Mouse (Mus musculus) forebrain, embryonic 11.5 days (tissue): ENCODE data around the gene Pax5. TPM values are rescaled to one million over a fixed set of nuclear protein-coding genes. Genes with fewer than 3 reads are reported as not detected.

ENCODE experiments used
- ATAC-seq: fragments of 200-750 bp; cut with Nextera tagmentation; replicated peaks from 2 replicates; pipeline ENCODE4 v1.8.0; 2017; ENCODE audit warnings: moderate TSS enrichment; ENCODE audit not compliant: low FRiP score
- DNase-seq: peaks from one replicate; pipeline ENCODE4 v3.0.0-alpha.2; 2017; ENCODE audit warnings: low spot score
- H3K27ac ChIP-seq: fragments of 300-500 bp; sonication (generic); 2 replicates; pipeline ENCODE4 v1.5.1; 2014; ENCODE audit warnings: low read depth, low read length
- H3K27me3 ChIP-seq: fragments of 300-500 bp; sonication (generic); 2 replicates; pipeline ENCODE4 v1.6.1; 2014; ENCODE audit warnings: mild to moderate bottlenecking, low read length, mixed read lengths; ENCODE audit not compliant: control insufficient read depth, insufficient read depth
- H3K36me3 ChIP-seq: fragments of 300-500 bp; sonication (generic); 2 replicates; pipeline ENCODE4 v1.6.1; 2014; ENCODE audit warnings: mild to moderate bottlenecking, low read length, moderate library complexity, mixed read lengths; ENCODE audit not compliant: control insufficient read depth, insufficient read depth
- H3K4me1 ChIP-seq: fragments of 300-500 bp; sonication (generic); replicated peaks from 2 replicates; pipeline ENCODE4 v1.6.1; 2014; ENCODE audit warnings: low read length, mixed read lengths; ENCODE audit not compliant: control insufficient read depth, insufficient read depth
- H3K4me2 ChIP-seq: fragments of 300-500 bp; sonication (generic); 2 replicates; pipeline ENCODE4 v1.6.1; 2014; ENCODE audit warnings: low read depth, mild to moderate bottlenecking, low read length, moderate library complexity, mixed read lengths; ENCODE audit not compliant: severe bottlenecking
- H3K4me3 ChIP-seq: fragments of 300-500 bp; sonication (generic); 2 replicates; pipeline ENCODE4 v1.5.1; 2014; ENCODE audit warnings: low read depth, low read length
- H3K9ac ChIP-seq: fragments of 300-500 bp; sonication (generic); 2 replicates; pipeline ENCODE4 v1.6.1; 2014; ENCODE audit warnings: low read length
- H3K9me3 ChIP-seq: fragments of 300-500 bp; sonication (generic); 2 replicates; pipeline ENCODE4 v1.6.1; 2016; ENCODE audit warnings: low read length, mixed read lengths; ENCODE audit not compliant: control insufficient read depth
- WGBS: fragments of 180-500 bp; shearing (Covaris S2); extraction: QIAGEN DNeasy Blood & Tissue Kit; methylation state at CpG from one replicate; pipeline ENCODE4 v1.1.7; 2014; 5-methylcytosine and 5-hydroxymethylcytosine counted together
- polyA plus RNA-seq: library from polyadenylated mRNA; unstranded; fragments of >200 nt; fragmentation: Nextera tagmentation; extraction: Ambion mirVana; gene quantifications from 2 replicates; pipeline ENCODE4 v1.2.1, GENCODE M21; 2014

Gene Pax5
- polyA plus RNA-seq, 1 experiment from 2014 or later: 0.11 TPM

DNA sequence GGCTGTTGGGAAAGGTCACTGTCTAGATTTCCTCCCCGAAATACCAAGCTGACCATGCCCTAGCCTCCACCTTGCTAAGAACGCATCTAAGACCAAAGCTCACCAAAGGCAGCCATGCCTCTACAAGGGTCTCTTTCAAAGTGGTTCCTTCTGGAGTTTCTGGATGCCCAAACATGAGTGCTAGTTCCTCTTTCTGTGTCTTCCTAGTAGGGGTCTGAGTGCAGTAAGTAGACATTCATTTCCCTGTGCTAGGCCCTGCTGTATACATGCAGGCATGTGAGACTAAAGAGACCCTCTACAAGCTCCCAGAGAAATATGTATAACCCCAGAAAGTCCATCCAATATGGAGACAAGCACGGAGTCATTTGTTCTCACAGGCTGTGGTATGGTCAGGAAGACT is 97.9 kb downstream of the Pax5 start:
- no peak overlapping the region for H3K4me2 ChIP-seq
- WGBS: 94% methylated on average over 3 of the region's 3 CpGs
- DNase-seq: no peak
- no peak overlapping the region for H3K27ac ChIP-seq
- ATAC-seq: no peak
- no peak overlapping the region for H3K4me3 ChIP-seq
- no peaks in the 10 kb centered on the region for H3K4me1 ChIP-seq
- no peaks in the 10 kb centered on the region for H3K36me3 ChIP-seq
- H3K27me3 ChIP-seq: no peaks in the 10 kb centered on the region
- no peak overlapping the region for H3K9ac ChIP-seq
- H3K9me3 ChIP-seq: no peaks in the 10 kb centered on the region

DNA sequence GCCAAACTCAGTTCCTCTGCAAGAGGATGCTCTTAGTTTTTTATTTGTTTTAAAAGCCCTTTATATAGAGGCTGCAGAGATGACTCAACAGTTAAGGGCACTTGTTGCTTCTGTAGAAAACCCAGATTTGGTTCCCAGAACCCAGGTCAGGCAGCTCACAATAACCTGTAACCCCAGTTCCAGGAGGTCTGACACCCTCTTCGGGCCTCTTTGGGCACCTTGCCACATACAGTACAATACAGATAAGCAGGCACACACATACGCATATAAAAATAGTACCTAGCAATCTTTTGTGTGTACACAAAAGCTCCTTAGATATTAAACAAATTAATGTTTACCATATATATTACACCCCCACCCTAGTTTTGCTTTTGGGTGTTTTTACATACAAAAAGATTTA is 104.8 kb downstream of the Pax5 start:
- peaks cover 5% of the 10 kb centered on the region; the same call in 1 of the 2 replicates for H3K4me1 ChIP-seq

DNA sequence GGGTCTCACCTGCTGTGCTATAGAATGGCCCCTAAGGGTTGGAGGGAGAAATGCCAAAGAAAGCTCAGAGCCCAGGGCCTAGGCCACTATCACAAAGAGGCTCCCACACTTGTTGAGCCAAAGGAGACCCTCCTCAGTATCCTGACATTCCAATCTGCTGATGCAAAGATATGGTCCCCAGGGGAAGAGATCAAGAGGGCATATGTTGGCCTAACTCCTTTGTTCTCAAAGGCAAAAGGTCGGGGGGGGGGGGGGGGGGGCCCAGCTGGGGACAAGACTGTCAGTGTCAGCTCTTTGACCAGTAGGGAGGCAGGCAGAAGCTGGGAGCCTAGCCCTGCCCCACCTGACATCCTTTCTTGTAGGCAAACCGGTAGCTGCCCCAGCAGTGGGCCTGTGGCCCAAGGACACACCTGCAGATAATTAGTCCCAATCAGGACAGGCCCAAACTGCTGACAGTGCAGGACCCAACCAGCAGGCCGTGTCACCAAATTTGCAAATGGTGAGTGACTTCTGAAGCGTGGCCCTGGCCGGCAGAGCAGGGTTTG is 108.0 kb downstream of the Pax5 start:
- Histone ChIP-seq H3K27me3 (no peaks in the 10 kb centered on the region), H3K4me2 (no peak overlapping the region), H3K27ac (no peak overlapping the region), H3K36me3 (no peaks in the 10 kb centered on the region), H3K9ac (no peak overlapping the region), H3K4me3 (no peak overlapping the region), H3K9me3 (no peaks in the 10 kb centered on the region), H3K4me1 (peaks cover 5% of the 10 kb centered on the region; the same call in 1 of the 2 replicates)
- no peak for DNase-seq
- 7% methylated on average over 5 of the region's 5 CpGs for WGBS
- no peak for ATAC-seq

More for the DNA sequence above, 104.8 kb downstream of the Pax5 start:
- H3K9me3 ChIP-seq: no peaks in the 10 kb centered on the region
- H3K4me3 ChIP-seq: no peak overlapping the region
- WGBS: 88% methylated on average over 2 of the region's 2 CpGs
- H3K36me3 ChIP-seq: no peaks in the 10 kb centered on the region
- no peak overlapping the region for H3K4me2 ChIP-seq
- H3K9ac ChIP-seq: no peak overlapping the region
- DNase-seq (no peak), ATAC-seq (no peak)
- H3K27me3 ChIP-seq: no peaks in the 10 kb centered on the region
- H3K27ac ChIP-seq: no peak overlapping the region

DNA sequence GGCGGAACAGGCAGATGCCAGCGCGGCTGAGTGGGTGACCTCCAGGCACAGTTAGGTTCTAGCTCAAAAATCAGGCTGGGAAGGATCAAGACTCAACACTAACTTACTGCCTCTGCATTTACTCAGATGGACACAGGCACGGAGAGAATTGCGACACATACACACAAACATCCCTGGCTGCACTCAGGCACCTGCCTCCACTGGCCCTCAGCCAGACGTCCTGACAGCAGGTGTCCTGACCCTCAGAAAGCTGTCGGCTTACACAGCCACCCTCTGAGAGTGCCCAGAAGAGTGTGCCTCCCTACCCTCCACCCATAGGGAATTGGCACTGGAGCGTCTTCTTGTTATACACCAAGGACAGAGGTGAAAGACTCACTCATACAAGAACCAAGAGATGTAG is 108.9 kb downstream of the Pax5 start:
- peaks cover 5% of the 10 kb centered on the region; the same call in 1 of the 2 replicates for H3K4me1 ChIP-seq
- 68% methylated on average over 8 of the region's 8 CpGs for WGBS

DNA sequence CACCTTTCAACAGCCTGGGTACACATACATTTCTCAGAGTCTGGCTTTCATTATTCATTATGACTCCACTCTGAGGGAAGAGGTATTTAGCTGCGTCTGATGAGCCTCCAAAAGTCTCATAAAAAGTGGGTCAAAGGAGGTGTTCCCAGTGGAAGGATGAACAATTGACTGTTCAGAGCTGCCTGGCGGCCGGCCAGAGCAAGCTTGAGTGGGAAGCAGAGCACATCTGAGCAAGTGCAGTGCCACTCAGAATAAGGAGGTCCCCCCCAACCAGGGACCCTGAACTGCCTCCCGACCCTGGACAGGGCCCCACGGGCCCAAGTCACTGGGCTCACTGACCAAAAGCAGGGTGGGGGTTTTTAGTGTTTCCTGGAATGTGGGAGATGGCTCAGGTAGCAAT is 109.4 kb downstream of the Pax5 start:
- Histone ChIP-seq H3K9me3 (no peaks in the 10 kb centered on the region), H3K36me3 (no peaks in the 10 kb centered on the region), H3K4me2 (no peak overlapping the region), H3K9ac (no peak overlapping the region), H3K27me3 (no peaks in the 10 kb centered on the region), H3K4me3 (no peak overlapping the region), H3K4me1 (peaks cover 5% of the 10 kb centered on the region; the same call in 1 of the 2 replicates), H3K27ac (no peak overlapping the region)
- 52% methylated on average over 5 of the region's 5 CpGs for WGBS
- no peak for DNase-seq
- ATAC-seq: no peak

More for the DNA sequence above, 108.9 kb downstream of the Pax5 start:
- no peak overlapping the region for H3K4me2 ChIP-seq
- no peak overlapping the region for H3K9ac ChIP-seq
- H3K4me3 ChIP-seq: no peak overlapping the region
- DNase-seq (no peak), ATAC-seq (no peak)
- no peaks in the 10 kb centered on the region for H3K9me3 ChIP-seq
- H3K27me3 ChIP-seq: no peaks in the 10 kb centered on the region
- H3K36me3 ChIP-seq: no peaks in the 10 kb centered on the region
- no peak overlapping the region for H3K27ac ChIP-seq

DNA sequence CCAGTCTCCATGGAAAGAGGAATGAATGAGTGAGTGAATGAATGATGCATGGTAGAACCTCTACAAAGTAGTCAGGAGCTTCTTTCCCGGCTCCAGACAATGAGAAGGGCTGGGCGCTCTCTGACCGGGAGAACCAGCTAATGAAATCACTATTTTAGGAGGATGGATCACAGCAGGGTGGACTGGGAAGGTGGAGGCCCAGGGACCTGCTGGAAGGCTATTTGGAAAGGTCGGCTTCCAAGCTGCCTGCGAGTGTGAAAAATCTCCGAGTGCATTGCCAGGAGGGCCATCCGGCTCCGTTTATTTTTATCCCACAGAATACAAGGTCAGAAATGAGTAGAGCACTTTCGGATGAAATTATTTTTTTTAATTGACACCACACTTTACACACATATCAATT is 112.3 kb downstream of the Pax5 start:
- Histone ChIP-seq H3K27me3 (no peaks in the 10 kb centered on the region), H3K4me1 (peaks cover 5% of the 10 kb centered on the region; the same call in 1 of the 2 replicates), H3K4me2 (no peak overlapping the region), H3K4me3 (no peak overlapping the region), H3K9ac (no peak overlapping the region), H3K36me3 (no peaks in the 10 kb centered on the region), H3K9me3 (no peaks in the 10 kb centered on the region), H3K27ac (no peak overlapping the region)
- no peak for ATAC-seq
- 77% methylated on average over 9 of the region's 9 CpGs for WGBS
- DNase-seq: no peak

DNA sequence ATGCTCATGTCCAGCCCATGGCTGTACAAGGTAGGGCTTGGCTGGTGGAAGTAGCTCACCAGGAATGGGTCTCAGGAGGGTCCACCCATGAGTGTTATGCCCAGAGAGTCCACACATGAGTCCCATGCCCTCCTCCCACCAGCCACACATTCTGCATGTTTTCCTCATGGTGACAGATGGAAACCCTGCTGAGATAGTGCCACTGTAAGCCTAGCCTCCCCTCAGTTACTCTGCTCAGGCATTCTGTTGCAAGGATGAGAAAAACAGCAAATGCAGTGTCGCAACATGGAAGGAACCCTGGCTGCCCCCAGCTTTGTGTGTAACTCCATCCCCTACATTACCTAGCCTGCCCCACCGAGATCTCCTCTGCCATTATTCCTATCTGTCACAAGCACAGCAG is 117.2 kb downstream of the Pax5 start:
- Histone ChIP-seq H3K4me1 (no peaks in the 10 kb centered on the region), H3K36me3 (no peaks in the 10 kb centered on the region), H3K4me2 (no peak overlapping the region), H3K4me3 (no peak overlapping the region), H3K27me3 (no peaks in the 10 kb centered on the region), H3K27ac (no peak overlapping the region), H3K9ac (no peak overlapping the region), H3K9me3 (no peaks in the 10 kb centered on the region)
- DNase-seq (no peak), ATAC-seq (no peak)
- 91% methylated on average over 2 of the region's 2 CpGs for WGBS

DNA sequence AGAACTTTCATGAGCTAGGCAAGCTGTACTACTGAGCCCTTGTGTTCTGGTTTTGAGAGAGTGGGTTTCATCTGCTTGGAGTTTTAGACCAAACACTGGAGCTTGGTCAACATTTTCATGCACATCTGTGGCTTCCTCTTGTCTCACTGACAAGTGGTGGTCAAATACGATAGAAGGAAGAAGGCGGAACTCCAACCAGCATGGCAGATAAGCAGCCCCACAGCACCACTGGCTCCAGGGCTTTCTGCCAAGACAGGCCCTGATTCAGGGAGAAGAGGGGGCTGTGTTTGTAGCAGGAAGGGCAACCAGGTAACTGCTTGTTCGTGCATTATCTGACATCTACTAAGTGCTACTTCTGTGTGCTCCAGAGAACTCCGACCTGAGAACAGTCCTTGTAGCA is 127.6 kb downstream of the Pax5 start:
- no peaks in the 10 kb centered on the region for H3K4me1 ChIP-seq
- DNase-seq: no peak
- WGBS: 89% methylated on average over 4 of the region's 4 CpGs

DNA sequence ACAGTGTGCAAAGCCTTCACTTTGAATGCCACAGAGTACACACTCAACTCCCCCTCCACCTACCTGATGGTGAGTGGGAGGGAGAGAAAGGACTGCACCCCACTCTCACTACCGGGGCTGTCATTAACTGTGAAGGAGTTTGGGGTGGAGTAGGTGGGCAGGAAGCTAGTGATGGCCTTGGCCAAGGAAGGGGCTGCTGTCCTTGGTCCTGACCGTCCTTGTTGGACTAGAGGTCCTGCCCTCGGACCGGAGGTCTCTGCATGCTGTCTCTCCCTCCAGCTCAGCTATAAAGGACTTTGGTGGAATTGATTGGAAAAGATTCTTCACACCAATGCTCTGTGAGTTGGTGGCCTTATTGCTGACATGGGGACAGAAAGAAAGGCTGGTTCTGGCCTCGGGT is 131.7 kb downstream of the Pax5 start:
- DNase-seq (peak; percentile 71), ATAC-seq (no peak)
- WGBS: 52% methylated on average over 5 of the region's 5 CpGs
- Histone ChIP-seq H3K9me3 (no peaks in the 10 kb centered on the region), H3K4me2 (no peak overlapping the region), H3K4me1 (no peaks in the 10 kb centered on the region), H3K9ac (no peak overlapping the region), H3K4me3 (no peak overlapping the region), H3K27ac (no peak overlapping the region), H3K36me3 (no peaks in the 10 kb centered on the region), H3K27me3 (no peaks in the 10 kb centered on the region)

More for the DNA sequence above, 127.6 kb downstream of the Pax5 start:
- Histone ChIP-seq H3K9ac (no peak overlapping the region), H3K27ac (no peak overlapping the region), H3K4me2 (no peak overlapping the region), H3K9me3 (no peaks in the 10 kb centered on the region), H3K36me3 (no peaks in the 10 kb centered on the region), H3K27me3 (no peaks in the 10 kb centered on the region), H3K4me3 (no peak overlapping the region)
- no peak for ATAC-seq
